In the genomic region with DNA sequence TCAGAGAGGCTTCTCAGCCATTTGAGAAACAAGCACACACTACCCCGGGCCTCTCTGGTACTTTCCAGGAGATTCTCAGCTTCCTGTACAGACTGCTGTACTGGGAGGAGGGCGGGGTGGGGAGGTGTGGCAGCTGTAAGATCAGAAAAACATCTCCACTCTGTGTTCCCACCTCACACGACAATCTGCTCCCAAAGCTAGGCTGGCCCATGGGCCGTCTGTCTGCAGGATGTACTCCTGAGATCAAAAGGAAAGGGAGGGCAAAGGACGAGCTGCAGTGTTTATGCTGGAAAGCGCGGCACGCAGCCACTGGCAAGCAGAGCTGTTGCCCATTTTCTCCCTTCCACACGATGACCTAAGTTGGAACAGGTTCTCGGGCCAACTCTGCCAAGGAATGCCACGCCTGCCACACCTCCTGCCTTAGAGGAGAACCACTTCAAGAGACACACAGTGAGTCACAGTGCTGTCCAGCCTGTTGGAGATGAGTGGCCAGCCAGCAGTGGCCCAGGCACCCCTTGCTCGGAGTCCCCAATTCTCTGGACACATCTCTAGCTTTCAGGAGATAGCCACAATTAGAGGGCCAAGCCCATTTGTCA, we compare ENCODE assay signal across 8 mouse cellular contexts.
A peak's percentile ranks its signal among the peaks of the same experiment; 100 is the strongest.
DNase-seq lines count a peak whose midpoint lies in the region; ATAC-seq lines count a peak whose summit lies in the region.

No protein-coding gene starts in this region.

- H3K4me3 ChIP-seq in liver, embryonic 16.5 days (ENCODE audit: low read depth, low read length): no peak overlapping the region
- no peak overlapping the region for H3K4me3 ChIP-seq in liver, embryonic 12.5 days
- H3K4me3 ChIP-seq in forebrain, embryonic 10.5 days: no peak overlapping the region

- no peak overlapping the region for H3K27ac ChIP-seq in liver, embryonic 16.5 days (ENCODE audit: low read length)
- H3K27ac ChIP-seq in liver, embryonic 12.5 days: no peak overlapping the region
- H3K27ac ChIP-seq in forebrain, embryonic 10.5 days: no peak overlapping the region

- no peaks in the 10 kb centered on the region for H3K27me3 ChIP-seq in liver, embryonic 16.5 days (ENCODE audit: control insufficient read depth, insufficient read depth, low read depth, low read length)
- no peaks in the 10 kb centered on the region for H3K27me3 ChIP-seq in liver, embryonic 12.5 days (replicated peaks)
- H3K27me3 ChIP-seq in forebrain, embryonic 10.5 days (ENCODE audit: poor library complexity, severe bottlenecking): no peaks in the 10 kb centered on the region

- intact Hi-C loops in heart, postnatal 25 days (cut with DNase I): loop anchor here (5.0 kb wide), 1 partner anchor 90 kb away; no protein-coding TSS in a partner anchor

- DNase-seq in cerebellum, adult 18-20 months: peak; percentile 79 to 87
- peak; percentile 71 for DNase-seq in heart, postnatal 25 days (ENCODE audit: low spot score)
- DNase-seq in lung, postnatal 4 days: peak; percentile 51 to 72
- no peak for DNase-seq in forebrain, embryonic 10.5 days (ENCODE audit: extremely low spot score, low spot score)
- DNase-seq in retina, embryonic 14.5 days (ENCODE audit: low spot score): no peak
- DNase-seq in spleen, adult 12 weeks (ENCODE audit: low spot score): no peak

- H3K4me2 ChIP-seq in liver, embryonic 16.5 days (ENCODE audit: low read depth, low read length): no peak overlapping the region
- no peak overlapping the region for H3K4me2 ChIP-seq in liver, embryonic 12.5 days

- H3K36me3 ChIP-seq in liver, embryonic 16.5 days (ENCODE audit: control insufficient read depth, insufficient read depth): peaks cover 30% of the 10 kb centered on the region
- peaks cover 100% of the 10 kb centered on the region for H3K36me3 ChIP-seq in liver, embryonic 12.5 days
- peaks cover 63% of the 10 kb centered on the region for H3K36me3 ChIP-seq in forebrain, embryonic 10.5 days (replicated peaks)

- no peaks in the 10 kb centered on the region for H3K9me3 ChIP-seq in liver, embryonic 16.5 days (replicated peaks; ENCODE audit: control insufficient read depth, low read length)
- H3K9me3 ChIP-seq in liver, embryonic 12.5 days (replicated peaks): no peaks in the 10 kb centered on the region
- H3K9me3 ChIP-seq in forebrain, embryonic 10.5 days: no peaks in the 10 kb centered on the region

- peaks cover 4% of the 10 kb centered on the region; the same call in 1 of the 2 replicates for H3K4me1 ChIP-seq in liver, embryonic 16.5 days (ENCODE audit: control insufficient read depth, low read depth, low read length)
- peaks cover 23% of the 10 kb centered on the region for H3K4me1 ChIP-seq in liver, embryonic 12.5 days
- no peaks in the 10 kb centered on the region for H3K4me1 ChIP-seq in forebrain, embryonic 10.5 days

- WGBS in liver, embryonic 16.5 days (ENCODE audit: insufficient replicate concordance): 64% methylated on average over 12 of the region's 12 CpGs
- 75% methylated on average over 12 of the region's 12 CpGs for WGBS in liver, embryonic 12.5 days (ENCODE audit: insufficient replicate concordance)
- WGBS in forebrain, embryonic 10.5 days: 83% methylated on average over 12 of the region's 12 CpGs

- H3K9ac ChIP-seq in liver, embryonic 16.5 days (ENCODE audit: low read depth, low read length): no peak overlapping the region
- no peak overlapping the region for H3K9ac ChIP-seq in liver, embryonic 12.5 days

- ATAC-seq in liver, embryonic 16.5 days (ENCODE audit: low read depth): peak; percentile 14; the same call in 1 of the 2 replicates
- no peak for ATAC-seq in liver, embryonic 12.5 days

Comparison
In these comparisons a context has a peak if more than half of its experiments do, and no peak if none do; other contexts are left out.
1. DNase-seq: peak in cerebellum, adult 18-20 months (2 of 2), heart, postnatal 25 days (single experiment) and lung, postnatal 4 days (2 of 2); none in forebrain, embryonic 10.5 days (single experiment), retina, embryonic 14.5 days (single experiment) and spleen, adult 12 weeks (single experiment).